Mouse (Mus musculus) heart, postnatal 4 days (tissue): ENCODE measurements around the gene Dkc1. TPM values are rescaled to one million over a fixed set of nuclear protein-coding genes. Genes with fewer than 3 reads are reported as not detected.

ENCODE experiments used
- DNase-seq: peaks from one replicate; pipeline ENCODE4 v3.0.0; 2021
- total RNA-seq, 2 experiments: library from RNA; stranded (reverse); gene quantifications; 2 replicates each; pipeline ENCODE4 v1.2.3; 2021

Dkc1 gene
- total RNA-seq, 2 experiments from 2014 or later, result 31.9 to 33.6 TPM

- DNase-seq, result peak; percentile 17
These were observed 47.5 kb downstream of the Dkc1 start for GRCm38 (mm10) chrX:75143124-75143555.

GRCm38 (mm10) chrX:75148414-75148813, 52.8 kb downstream of the Dkc1 start:
- no peak for DNase-seq

- no peak for DNase-seq
These were observed 54.6 kb downstream of the Dkc1 start for GRCm38 (mm10) chrX:75150304-75150703.

- DNase-seq, result no peak
These were observed 56.6 kb downstream of the Dkc1 start for GRCm38 (mm10) chrX:75152249-75152648.

GRCm38 (mm10) chrX:75155576-75156243, 60.1 kb downstream of the Dkc1 start:
- DNase-seq, result peak; percentile 42

Other genes with a start within 250 kb of the Dkc1 start
- gene Gab3, start 10.4 kb upstream of the Dkc1 start, total RNA-seq, result 1 to 10 TPM; 2.0 to 2.5 TPM
- gene Mpp1, start 35.2 kb downstream of the Dkc1 start, total RNA-seq, result 10 to 100 TPM; 20.0 to 28.5 TPM
- not detected for gene Smim9, start 67.9 kb downstream of the Dkc1 start, total RNA-seq